Mouse (Mus musculus) cerebellum, adult 9-11 months (tissue): Measurements from ENCODE around the gene Pgap2.
A peak's percentile ranks its signal among the peaks of the same experiment; 100 is the strongest.

Experiments used
- DNase-seq: peaks from one replicate; pipeline ENCODE4 v3.0.0; 2022

Pgap2 gene

GRCm38 (mm10) chr7:102267113-102267579, 57.1 kb downstream of the Pgap2 start:
- peak; percentile 94 for DNase-seq

GRCm38 (mm10) chr7:102267601-102268394, 57.8 kb downstream of the Pgap2 start, which contains the start of gene Stim1:
Gene Stim1, plus strand, starts transcription at chr7:102267806.
- DNase-seq = peak; percentile 79

DNA sequence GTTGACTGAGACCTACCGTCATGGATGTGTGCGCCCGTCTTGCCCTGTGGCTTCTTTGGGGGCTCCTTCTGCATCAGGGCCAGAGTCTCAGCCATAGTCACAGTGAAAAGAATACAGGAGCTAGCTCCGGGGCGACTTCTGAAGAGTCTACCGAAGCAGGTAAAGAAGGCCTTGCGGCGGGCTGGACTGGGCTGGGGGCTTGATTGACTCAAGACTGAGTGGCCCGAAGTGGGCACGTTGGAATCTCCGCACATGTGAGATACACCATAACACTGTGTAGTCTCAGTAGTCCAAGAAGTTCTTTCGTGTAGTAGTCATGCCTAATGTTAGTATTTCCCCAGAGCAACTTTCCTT, 58.4 kb downstream of the Pgap2 start:
- no peak for DNase-seq

DNA sequence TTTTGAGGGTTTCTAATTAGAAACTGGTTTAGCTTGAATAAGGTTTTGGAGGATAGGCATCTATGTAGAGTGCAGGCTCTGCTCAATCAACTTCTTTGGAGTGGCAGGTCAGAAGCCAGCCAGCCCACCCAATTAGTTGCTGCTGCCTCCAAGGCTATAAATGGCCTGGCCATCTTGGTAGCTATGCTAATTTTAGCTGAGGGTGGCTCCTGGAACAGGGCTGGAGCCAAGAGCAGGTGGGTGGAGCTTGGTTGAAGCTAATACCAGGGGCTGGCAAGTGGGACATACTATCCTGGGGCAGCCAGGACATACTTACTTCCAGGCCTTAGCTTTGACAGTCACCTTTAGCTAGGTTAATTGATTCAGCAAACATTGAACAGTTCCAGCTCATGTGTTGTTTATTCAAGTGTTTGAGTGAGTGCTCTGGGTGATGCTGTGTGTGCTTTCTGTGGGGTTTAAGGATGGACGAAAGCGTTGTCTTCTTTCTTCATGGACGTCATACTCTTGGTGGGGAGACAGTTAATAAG, 62.5 kb downstream of the Pgap2 start:
- DNase-seq = no peak

- no peak for DNase-seq
These were observed 71.4 kb downstream of the Pgap2 start for GRCm38 (mm10) chr7:102281403-102281802.

DNA sequence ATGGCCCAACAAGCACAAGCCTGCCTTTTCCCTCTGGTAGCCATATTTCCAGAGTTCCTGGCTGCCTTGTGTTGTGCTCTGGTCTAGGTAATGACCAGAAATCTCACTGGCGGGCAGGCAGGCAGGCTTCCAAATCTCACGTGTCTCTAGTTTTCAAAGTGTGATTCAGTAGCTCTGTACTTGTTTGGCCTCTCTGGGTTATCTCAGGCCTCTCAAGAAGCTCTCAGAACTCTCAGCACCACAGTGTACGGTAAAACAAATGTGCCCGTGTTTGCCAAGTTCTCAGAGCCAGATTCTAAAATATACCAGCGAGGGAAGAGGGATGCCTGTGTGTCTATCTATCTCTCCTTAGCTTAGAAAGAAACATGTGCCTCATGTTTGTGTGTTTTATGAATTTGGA, 72.3 kb downstream of the Pgap2 start:
- no peak for DNase-seq
